Mouse (Mus musculus): ENCODE results near the gene Ank3.

The Ank3 gene

DNA sequence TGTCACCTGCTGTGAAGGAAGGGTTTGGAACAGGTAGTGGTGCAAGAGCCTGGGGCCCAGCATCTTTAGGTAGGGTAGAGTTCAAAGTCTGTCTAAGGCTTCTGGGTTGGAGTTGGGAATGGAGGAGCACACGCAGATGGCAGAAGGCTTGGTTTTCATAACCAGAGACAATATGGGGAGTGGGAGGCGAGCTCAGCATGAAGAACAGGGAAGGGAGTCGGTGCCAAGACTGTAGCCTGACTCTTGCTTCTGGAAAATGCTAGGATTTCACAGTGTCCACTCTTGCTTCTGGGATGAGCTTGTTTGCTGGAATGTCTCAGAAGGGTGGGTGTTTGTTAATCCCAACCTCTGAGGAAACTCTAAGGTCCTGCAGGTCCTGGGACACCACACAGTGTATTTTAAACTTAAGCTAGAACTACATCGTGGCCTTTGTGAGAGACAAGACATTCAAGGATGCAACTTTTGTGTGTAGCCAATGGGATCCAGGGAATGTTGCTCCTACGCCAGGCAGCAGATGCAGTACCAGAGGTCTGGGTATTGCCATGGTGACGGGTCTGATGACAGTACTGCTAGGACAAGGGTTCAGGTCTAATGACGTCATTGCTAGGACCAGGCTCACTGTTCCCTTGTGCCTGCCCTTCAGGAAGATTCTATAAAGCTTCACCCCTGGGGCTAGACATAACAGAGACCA, 222.3 kb downstream of the Ank3 start:
- no peak for DNase-seq (ENCODE audit: low read depth)

DNA sequence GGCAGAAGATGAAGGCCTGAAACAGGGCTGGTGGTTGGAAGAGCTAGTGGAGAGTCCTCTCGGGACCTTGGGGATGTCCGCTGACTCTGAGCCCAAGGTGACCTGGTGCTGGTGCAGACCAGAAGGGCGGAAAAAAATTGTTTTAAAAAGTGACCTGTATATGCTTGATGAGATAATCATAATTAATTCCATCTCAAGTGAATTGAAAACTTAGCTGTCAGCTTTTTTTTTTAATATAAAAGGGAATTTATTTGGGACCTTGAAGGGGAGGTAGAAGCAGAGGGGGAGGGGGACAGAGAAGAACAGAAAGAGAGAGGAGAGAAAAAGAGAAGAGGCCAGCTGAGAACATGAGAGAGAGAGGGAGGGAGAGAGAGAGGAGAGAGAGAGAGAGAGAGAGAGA, 229.2 kb downstream of the Ank3 start:
- no peak for DNase-seq (ENCODE audit: low read depth)

DNA sequence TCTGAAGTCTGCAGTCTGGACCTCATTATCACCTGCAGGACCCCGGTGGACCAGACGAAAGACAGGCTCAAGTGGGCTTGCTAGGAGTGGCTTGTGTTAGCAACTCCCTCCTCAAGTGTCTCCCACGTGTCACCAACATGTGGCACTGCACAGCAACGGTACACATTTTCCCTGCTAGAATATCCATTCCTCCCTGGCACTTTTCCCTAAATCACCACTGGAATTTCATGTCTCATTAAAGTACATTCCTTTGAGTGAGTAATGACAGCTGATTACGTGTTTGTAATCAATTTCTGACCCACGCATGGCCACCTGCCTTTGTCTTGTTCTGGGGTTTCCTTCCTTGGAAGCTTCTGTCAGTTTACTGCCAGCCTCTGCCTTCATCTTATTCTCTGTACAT, 230.2 kb downstream of the Ank3 start:
- DNase-seq (ENCODE audit: low read depth), result no peak

DNA sequence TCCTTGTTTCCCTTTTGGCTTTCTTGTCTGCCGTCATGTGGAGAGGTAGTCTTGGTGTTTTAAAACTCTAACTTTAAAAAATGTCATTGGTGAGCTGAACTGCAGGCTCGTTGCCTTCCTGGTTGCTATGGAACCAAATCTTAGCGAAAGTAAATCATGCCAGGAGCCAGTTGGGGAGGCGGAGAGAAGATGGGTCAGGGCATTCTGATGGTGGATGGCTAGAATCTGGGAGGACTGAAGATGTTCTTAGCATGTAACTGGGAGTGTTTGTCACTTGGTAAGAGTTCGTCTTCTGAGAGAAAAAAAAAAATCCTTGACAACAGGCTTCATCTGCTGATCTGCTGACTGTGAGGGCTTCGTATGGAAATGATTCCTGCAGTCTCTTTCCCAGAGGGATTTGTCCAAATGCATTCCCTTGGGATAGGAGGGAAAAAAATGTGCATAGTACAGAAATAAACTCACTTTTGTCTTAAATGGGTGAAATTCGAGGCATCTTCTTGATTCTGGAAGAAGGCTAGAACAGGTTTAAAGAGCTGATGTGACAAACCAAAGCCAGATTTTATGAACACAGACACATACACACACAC, 232.3 kb downstream of the Ank3 start:
- no peak for DNase-seq (ENCODE audit: low read depth)

DNA sequence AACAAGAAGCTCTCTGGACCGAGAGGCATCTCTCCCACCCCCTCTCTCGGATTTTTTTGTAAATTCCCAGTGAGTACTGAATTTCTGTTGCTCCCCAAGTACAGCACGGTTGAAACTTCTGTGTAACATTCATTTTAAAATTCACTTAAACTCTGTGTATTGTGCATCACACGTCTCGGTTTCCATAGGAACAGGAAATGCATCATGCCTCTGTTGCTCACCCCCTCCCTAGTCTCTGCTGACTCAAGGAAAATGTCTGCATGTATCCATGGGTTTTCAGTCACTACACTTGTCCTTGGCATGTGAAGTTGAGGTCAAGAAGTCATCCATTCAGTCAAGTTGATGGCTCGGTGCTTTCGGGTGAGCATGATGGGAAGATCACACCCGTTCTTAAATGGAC, 234.3 kb downstream of the Ank3 start:
- no peak for DNase-seq (ENCODE audit: low read depth)

DNA sequence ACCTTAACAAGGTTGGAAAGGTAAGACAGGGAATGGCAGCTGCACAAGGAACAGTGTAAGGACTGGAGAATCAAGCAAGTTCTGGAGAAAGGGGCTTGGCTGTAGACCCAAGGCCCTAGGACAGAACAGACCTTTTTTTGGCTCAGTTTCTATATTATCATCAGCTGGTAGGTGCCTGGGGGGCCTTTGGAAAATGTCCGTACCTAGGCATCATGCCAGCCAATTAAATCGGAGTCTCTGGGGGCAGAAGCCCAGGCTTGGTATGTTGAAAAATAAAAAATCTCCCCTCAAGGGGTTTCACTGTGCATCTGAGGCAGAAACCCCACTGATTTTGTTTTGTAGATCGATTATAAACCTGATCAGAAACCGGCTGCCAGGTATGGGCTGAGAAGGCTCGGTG, 236.3 kb downstream of the Ank3 start:
- no peak for DNase-seq (ENCODE audit: low read depth)

DNA sequence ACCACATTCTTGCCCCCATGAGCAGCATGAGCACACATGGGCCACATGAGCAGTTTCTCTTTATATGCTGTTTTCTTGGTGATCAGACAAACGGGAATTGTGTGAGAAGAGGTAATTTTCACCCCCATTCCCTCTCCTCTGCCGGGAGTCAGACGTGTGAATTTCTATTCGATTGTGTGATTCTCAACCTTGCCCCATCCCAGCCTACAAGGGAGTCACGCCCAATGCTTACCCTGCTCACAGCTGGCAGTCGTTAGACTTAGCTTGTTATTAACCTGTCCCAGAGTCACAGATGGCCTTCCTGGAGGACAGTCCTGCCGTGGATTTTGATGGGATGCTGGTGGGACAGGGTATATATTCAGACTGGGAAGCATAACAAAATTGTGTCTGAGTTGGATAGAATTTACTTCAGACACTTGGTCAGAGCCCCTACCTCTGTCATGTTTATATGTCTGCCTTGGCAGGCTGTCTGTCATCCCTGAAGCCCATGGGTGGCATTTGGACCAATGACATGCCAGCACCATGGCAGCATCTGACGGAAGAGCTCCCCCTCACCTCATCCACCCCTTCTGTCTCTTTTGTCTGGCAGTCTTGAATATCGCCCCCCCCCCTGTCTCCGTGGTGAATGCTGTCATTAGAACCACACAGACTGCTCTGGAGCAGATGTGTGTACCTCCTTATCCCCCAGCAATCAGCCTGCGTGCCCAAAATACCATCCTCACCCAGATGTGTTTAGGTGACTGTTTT, 237.5 kb downstream of the Ank3 start:
- DNase-seq (ENCODE audit: low read depth), result no peak

DNA sequence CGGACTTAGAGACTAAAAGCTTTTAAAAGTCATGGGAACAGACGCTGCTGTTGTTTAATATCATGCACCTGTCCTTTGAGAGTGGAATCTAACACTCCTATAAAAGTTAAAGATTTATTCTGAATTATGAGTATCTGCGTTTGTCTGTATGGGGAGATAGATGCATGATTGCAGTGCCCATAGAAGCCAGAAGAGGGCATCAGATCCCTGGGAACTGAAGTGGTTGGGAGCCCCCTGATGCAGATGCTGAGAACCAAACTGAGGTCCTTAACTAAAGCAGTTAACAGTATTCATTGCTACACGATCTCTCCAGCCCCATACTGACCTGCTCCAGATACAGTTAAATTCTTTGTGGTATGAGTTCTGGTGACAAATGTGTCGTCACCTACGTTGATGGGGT, 240.6 kb downstream of the Ank3 start:
- DNase-seq (ENCODE audit: low read depth), result no peak

DNA sequence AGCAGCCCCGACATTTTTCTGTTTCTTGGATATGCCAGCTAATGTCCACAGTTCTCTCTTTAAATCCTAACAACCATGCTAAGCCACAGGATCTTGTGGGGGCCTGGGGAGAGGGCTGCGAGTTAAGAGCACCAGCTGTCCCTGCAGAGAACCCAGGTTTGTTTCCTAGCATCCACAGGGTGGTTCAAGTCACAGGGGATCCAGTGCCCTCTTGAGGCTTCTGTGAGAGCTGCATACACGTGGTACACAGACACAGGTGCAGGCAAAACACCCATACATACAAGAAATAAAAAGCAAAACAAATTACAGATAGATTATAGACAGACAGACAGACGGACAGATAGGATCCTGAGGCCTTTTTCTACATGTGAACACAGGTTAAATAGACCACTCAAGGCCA, 242.0 kb downstream of the Ank3 start:
- no peak for DNase-seq (ENCODE audit: low read depth)

DNA sequence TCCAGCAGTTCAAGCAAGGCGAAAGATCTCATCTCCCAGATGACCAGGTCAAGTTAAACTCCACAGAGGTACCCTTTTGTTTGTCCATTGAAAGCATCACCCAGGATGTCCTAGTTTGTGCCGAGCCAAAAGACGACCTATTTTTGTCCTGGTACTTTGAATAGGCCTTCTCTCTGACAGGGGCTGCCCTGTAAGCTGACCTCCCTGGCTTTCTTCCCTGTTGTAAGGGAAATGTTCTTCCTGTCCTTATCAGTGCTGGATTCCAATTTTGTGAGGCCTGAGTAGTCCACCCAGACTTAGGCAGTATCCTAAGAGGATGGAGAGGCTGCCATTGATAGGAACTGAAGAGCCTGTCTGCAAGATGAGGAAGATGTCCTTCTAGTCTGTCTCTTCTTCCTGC, 244.9 kb downstream of the Ank3 start:
- DNase-seq (ENCODE audit: low read depth), result no peak

DNA sequence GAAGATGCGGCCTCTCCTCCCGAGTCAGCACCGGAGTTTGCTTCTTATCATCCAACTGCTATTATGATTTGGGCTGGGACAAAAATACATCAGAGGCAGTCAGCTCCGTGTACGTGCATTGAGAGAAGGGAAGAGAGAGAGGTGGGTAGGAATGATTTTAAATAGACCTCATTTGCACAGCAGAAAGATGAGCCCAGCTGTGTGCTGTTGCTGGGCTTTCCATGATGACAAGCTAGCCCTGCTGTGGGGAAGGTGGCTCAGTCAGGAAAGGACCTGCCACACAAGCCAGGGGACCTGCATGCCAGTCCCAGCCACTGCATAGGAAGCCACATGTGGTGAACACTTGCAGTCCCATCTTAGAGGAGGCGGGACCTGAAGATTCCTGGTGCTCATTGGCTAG, 245.4 kb downstream of the Ank3 start:
- DNase-seq (ENCODE audit: low read depth), result no peak

DNA sequence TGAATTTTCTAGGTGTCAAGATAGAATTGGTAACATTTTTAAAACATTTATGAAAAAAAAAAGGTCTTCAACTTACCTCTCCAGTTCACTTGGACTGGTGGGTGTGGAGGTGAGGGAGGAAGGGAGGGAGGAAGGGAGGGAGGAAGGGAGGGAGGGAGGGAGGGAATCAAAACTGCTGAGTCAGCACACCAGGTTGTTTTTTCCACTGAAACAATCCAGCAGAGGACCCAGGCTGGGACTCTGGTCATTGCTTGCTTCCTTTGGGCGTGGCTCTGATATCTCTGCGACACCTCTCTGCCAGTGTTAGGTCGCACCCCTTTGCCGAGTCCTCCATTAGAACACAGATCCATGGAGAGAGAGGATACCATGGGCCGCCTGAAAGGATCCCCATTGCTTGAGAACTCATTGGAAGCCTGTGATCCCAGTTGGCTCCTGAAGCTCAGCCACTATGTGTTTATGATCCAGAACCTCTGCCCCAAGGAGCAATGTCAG, 246.8 kb downstream of the Ank3 start:
- no peak for DNase-seq (ENCODE audit: low read depth)

DNA sequence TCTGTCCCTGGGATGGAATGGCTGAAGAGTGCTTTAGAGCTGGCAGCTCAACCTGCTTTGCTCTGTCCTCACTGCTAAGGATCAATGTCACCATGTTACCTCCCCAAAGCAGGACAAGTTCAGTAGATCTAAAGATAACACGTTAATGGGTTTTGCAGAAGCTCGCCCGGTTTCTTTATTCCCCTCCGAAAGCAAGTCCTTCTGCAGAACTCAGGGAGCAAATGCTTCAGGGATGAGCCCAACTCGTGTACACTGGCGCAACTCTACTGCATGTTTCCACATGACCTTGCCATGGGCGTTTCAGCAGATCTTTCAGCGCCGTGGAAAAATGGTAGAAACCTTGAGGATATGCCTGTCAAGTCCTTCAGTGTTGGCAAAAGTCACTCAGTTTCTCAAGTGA, 247.4 kb downstream of the Ank3 start:
- DNase-seq (ENCODE audit: low read depth), result no peak

DNA sequence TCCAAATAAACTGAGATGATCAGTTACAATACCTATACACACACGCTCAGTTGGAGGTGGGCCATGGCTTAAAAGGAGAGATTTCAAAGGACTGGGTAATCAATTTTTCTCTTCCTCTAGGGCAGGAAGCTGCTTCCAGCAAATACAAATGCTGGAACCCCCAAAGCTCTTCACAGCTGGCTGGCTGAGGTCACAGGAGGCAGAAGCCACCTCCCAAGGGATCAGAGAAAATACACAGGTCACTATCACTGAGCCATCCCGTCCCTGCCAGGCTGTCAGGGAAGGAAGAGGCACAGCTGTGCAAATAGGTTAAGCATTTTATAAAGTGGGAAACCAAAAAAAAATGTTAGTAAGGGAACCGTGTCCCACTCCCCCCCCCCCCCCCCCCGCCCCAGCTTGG, 251.5 kb downstream of the Ank3 start:
- no peak for DNase-seq (ENCODE audit: low read depth)

DNA sequence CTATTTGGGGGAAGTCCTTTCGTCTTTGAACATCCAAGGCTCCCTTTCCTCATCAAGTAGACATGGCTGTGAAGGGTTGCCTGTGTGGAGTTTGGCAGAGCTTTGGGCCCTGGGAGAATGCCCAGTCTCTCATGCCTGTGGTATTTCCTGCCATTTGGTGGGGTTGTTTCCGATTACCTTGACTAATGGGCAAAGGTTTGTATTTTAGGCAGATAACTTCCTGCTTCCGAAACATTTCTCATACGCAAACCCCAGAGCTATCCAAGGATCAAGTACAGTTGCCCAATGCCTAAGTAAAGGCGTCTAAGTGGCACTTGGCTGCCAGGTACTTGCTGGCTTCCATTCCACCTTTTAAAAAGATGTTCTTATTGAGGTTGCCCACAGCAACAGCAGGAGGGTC, 254.1 kb downstream of the Ank3 start:
- no peak for DNase-seq (ENCODE audit: low read depth)

DNA sequence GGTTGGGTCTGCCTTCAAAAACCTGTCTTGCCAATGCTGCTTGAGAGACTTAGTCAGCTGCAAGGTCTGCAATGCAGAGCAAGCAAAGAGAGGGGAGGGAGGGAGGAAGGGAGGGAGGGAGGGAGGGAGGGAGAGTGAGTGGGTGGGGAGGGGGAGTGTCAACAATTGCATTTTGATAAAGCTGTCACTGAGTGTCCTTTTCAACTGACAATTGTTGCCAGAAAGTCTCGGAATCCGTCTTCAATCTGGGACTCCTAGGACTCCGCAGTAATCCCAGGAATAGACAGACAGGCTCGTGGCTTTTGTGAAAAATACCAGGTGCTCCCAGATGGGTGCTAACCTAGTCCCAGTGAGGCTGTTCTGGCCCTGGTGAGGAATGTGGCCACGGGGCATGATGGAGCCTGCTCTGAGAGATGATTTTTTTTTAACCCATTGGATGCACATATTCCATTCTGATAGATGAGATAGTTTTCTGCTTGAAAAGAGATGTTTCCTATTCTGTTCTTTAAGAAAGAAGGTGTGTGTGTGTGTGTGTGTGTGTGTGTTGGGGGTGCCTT, 254.6 kb downstream of the Ank3 start:
- DNase-seq (ENCODE audit: low read depth), result no peak

DNA sequence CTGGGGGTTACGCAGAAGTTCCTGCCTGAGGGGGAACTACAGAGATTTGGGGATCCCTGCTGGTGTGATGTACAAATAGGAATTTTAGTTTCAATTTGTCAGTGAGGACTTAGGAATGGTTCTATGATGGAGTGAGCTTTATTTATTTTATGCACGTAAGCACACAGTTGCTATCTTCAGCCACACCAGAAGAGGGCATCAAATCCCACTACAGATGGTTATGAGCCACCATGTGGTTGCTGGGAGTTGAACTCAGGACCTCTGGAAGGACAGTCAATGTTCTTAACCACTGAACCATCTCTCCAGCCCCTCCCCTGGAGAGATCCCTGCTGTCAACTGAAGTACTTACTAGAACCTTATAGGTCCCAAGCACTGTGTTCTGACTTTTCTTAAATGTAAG, 255.6 kb downstream of the Ank3 start:
- no peak for DNase-seq (ENCODE audit: low read depth)

DNA sequence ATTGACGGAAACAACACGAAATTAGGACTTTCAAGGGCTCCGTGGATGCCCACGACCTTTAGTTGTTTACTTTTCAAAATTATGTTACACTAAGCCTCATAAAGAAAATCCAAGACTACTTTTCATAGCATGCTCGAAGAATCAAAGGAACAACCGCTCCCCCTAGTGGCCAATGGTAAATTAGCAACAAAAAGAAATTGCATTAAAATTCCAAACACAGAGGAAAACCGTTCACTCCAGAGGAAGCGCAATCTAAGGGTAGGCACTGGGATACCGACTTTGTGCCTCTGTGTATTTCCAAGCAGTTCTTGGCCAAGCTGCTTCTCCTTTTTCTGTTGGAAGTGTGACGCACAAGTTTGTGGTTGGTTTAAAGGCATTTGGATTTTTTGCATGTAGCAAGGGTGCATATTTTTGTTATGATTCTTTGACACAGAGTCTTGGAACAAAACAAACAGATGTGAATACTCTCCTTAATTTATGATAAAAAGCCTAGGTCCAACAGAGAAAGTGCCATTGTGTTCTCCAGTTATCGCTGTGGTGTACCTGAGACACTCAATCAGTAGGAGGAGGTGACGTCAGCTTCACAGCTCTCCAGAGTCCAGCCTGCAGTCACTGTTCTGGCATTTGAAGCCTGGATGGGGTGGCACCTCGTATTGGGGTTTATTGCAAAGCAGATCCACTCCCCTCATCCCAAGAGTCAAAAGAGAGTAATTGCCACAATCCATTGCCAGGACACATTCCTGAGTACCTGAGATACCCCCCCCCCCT, 256.5 kb downstream of the Ank3 start:
- peak; percentile 22 for DNase-seq (ENCODE audit: low read depth)

DNA sequence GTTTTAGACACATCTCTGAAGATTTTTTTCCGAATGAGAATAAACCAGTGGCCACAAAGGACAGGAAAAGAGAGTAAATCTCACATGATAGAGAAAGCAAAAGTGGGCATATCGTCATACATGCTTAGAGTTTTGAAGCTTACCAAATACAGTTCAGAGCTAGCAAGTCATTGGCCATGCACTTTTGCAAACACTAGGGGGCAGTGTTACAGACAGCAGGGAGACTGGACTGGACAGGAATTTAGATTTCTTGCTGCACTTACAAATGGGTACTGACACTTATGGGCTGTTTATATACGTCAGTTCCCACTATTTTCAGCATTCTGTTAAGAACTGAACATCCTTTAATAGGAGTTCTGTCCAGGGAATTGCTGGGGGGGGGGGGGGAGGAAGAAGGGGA, 257.7 kb downstream of the Ank3 start:
- DNase-seq (ENCODE audit: low read depth), result peak; percentile 30

DNA sequence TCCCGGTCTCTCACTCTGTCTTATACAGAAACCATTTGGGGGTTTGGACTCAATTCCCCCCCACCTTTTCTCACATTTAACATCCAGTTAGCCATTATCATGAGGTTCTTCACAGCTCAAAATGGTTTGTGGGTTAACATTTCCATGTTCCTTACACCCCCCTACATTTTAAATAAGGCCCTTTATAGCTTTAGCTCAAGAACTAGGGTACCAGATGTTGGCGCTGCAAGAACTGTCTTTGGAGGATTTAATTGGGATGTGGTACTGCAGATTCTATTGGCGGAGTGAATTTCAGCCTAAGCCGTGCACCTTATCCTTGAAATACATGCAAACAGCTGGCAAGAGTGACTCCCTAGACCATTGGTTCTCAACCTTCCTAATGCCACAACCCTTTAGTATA, 261.2 kb downstream of the Ank3 start:
- DNase-seq (ENCODE audit: low read depth), result no peak

DNA sequence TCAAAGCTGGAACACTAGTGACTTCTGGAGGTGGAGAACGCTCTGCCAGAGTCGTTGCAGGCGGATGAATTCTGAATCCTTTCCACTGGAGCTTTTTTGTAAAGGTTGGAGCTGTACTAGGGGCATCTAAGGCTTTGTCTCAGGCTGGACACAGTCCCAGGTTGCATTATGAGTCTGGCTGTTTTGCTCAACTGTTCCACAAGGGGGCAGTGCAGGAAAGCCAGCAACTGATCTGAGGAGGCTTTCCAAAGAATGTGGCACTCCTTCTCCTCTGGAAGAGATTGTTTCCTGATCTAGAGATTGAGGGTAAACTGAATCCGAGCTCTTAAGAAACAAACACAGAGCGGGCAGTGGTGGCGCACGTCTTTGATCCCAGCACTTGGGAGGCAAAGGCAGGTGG, 263.8 kb downstream of the Ank3 start:
- DNase-seq (ENCODE audit: low read depth), result peak; percentile 17

DNA sequence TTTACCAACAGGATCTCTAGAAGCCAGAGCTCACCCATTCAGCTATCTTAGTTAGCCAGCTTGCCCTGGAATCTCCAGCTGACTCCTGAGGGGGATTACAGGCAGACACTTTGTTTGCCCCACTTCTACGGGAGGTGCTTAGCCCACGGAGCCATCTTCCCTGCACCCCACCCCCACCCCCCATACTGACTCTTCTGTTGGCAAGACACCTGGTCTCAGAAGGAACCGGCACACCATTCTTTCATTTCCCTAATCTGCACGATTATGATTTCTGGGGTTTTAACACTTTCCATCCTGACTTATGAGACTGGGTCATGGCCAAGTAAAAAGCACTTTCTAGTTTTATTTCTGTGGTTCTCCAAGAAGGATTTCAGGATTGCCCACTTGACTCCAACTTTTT, 268.9 kb downstream of the Ank3 start:
- DNase-seq (ENCODE audit: low read depth), result no peak

Data from naive thymus-derived CD4-positive, alpha-beta T cell, adult 2 months (primary cell).